Mouse (Mus musculus): Measurements from ENCODE around the gene Pex6. TPM values are rescaled to one million over a fixed set of nuclear protein-coding genes. Genes with fewer than 3 reads are reported as not detected.

The Pex6 gene
- polyA plus RNA-seq, 1 experiment from 2014 or later: 18.5 TPM

- TF ChIP-seq EP300 (IDR thresholded peaks at IDR 0.05): no peak
- TF ChIP-seq CTCF (IDR thresholded peaks at IDR 0.05): no peak
- DNase-seq (ENCODE audit: low spot score) (peak; percentile 75), ATAC-seq (peak; percentile 80)
- no peaks in the 10 kb centered on the region for H3K36me3 ChIP-seq (ENCODE audit: insufficient read depth, low read length)
- H3K27ac ChIP-seq (ENCODE audit: low read length): peak overlapping the region; percentile 86
- no peaks in the 10 kb centered on the region for H3K9me3 ChIP-seq (ENCODE audit: low read length)
- H3K4me1 ChIP-seq (ENCODE audit: insufficient read depth, low read depth, low read length): peaks cover 10% of the 10 kb centered on the region; the same call in 1 of the 2 replicates
- peak overlapping the region; percentile 82 for H3K4me2 ChIP-seq (replicated peaks; ENCODE audit: low read depth, low read length)
- no peaks in the 10 kb centered on the region for H3K27me3 ChIP-seq (replicated peaks; ENCODE audit: insufficient read depth, low read length)
- peak overlapping the region; percentile 72 for H3K9ac ChIP-seq (replicated peaks; ENCODE audit: low read depth)
- WGBS: 5% methylated on average over 27 of the region's 41 CpGs
- peak overlapping the region; percentile 84 for H3K4me3 ChIP-seq (ENCODE audit: low read depth, low read length)
Measured at GRCm38 (mm10) chr17:46703971-46704886, 7.0 kb upstream of the Pex6 start.

DNA sequence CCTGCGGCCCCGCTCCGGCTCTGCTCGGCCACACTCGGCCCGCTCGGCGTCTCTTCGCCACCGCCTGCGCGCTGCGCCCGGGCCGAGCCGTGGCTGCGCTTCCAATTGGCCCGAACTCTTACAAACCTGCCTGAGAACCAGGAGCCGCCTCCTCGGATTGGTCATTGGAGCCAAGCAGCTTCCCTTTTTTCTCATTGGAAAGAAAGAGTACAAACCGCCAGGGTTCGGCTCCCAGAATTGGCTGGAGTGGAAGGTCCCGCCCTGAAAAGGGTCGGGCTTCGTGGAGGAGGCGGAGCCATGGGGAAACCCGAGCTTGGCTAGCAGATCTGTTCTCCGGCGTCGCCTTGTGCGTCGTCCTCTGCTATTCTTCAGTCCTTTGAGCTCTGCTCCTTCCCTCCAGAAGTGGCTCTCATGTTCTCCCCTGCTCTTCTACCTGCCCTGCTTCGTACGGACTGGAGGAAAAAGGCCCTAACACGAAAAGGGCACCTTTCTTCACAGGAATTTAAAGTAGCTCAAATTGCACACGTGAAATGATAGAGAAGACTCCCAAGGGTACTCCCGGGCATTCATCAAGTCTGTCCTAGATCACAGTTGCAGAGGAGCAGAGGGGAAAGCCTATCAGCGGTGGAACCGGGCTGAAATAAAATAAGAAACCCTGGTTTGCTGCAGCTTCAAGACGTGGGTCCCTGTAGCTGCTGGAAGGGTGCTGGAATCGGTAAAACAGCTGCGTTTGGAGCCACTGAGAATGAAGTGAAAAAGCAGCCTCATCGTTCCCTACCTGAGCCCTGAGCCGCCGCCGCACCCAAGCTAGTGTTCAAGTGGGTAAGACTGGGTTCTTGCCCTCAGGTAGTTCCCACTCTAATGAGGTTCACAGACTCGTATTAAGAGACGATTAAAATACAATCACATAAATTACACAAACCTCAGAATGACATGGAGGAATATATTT, 6.1 kb upstream of the Pex6 start, which contains the start of gene Ppp2r5d:
TSS of gene Ppp2r5d (minus strand) at position 225 of the 949 bp plus-strand sequence.
- peak; percentile 99 for DNase-seq (ENCODE audit: low spot score)
- Histone ChIP-seq H3K27me3 (replicated peaks; ENCODE audit: insufficient read depth, low read length) (no peaks in the 10 kb centered on the region), H3K4me2 (replicated peaks; ENCODE audit: low read depth, low read length) (peak within 1 kb of the TSS; percentile 82), H3K9me3 (ENCODE audit: low read length) (no peaks in the 10 kb centered on the region), H3K9ac (replicated peaks; ENCODE audit: low read depth) (peak within 1 kb of the TSS; percentile 72), H3K27ac (ENCODE audit: low read length) (peak within 1 kb of the TSS; percentile 86), H3K4me1 (ENCODE audit: insufficient read depth, low read depth, low read length) (peaks cover 10% of the 10 kb centered on the region; the same call in 1 of the 2 replicates), H3K4me3 (ENCODE audit: low read depth, low read length) (peak within 1 kb of the TSS; percentile 84), H3K36me3 (ENCODE audit: insufficient read depth, low read length) (no peaks in the 10 kb centered on the region)
- TF ChIP-seq EP300 (IDR thresholded peaks at IDR 0.05) (no peak), CTCF (IDR thresholded peaks at IDR 0.05) (peak; percentile 11; the same call in 1 of the 2 replicates)
- ATAC-seq: peak; percentile 97
- WGBS: 1% methylated on average over 48 of the region's 48 CpGs

GRCm38 (mm10) chr17:46706375-46707089, 4.7 kb upstream of the Pex6 start:
- TF ChIP-seq CTCF (IDR thresholded peaks at IDR 0.05) (no peak), EP300 (IDR thresholded peaks at IDR 0.05) (no peak)
- Histone ChIP-seq H3K27ac (ENCODE audit: low read length) (no peak overlapping the region), H3K27me3 (replicated peaks; ENCODE audit: insufficient read depth, low read length) (no peaks in the 10 kb centered on the region), H3K4me1 (ENCODE audit: insufficient read depth, low read depth, low read length) (peaks cover 13% of the 10 kb centered on the region; the same call in 1 of the 2 replicates), H3K36me3 (ENCODE audit: insufficient read depth, low read length) (no peaks in the 10 kb centered on the region), H3K9me3 (ENCODE audit: low read length) (no peaks in the 10 kb centered on the region), H3K4me3 (ENCODE audit: low read depth, low read length) (no peak overlapping the region), H3K4me2 (replicated peaks; ENCODE audit: low read depth, low read length) (no peak overlapping the region), H3K9ac (replicated peaks; ENCODE audit: low read depth) (no peak overlapping the region)
- WGBS: 84% methylated on average over 14 of the region's 14 CpGs
- no peak for ATAC-seq
- DNase-seq (ENCODE audit: low spot score): peak; percentile 44

DNA sequence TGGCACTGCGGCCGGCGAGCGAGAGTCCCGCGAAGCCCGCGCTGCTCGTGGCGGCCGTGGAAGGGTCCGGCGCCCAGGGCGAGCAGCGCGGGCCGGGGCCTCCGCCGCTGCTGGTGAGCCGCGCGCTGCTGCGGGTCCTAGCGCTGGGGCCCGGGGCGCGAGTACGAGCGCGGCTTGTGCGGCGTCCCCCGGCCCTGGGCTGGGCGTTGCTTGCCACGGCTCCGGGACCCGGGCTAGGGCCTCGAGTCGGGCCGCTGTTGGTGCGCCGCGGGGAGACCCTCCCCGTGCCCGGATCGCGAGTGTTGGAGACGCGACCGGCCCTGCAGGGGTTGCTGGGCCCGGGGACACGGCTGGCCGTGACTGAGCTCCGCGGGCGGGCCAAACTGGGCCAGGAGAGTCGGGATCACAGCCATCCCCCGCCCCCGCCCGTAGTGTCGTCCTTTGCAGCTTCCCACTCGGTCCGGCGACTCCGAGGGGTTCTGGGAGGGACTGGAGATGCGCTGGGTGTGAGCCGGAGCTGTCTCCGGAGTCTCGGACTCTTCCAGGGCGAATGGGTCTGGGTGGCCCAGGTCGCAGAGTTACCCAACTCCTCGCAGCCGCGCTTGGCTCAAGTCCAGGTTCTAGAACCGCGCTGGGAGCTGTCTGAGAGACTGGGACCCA, 479 bp downstream of the Pex6 start:
- 1% methylated on average over 52 of the region's 76 CpGs for WGBS
- DNase-seq (ENCODE audit: low spot score): peak; percentile 55

DNA sequence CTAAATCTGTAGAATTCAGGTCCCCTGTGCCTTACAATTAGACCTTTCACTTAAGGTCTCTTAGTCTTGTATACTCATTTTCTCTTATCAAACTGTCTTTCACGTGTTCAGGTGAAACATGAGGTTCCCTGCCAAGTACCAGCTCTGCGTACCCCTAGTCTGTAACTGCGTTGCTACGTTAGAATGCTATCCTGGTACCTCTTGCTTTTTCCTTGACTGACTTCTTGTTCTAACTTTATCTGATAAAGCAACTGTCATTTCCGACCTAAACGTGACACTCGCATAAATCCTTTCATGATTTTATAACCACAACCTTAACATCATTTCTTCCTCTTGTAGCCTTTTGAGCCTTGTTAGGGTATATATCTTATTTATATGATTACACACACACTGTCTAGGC, 1.2 kb downstream of the Pex6 start:
- no peaks in the 10 kb centered on the region for H3K27me3 ChIP-seq (replicated peaks; ENCODE audit: insufficient read depth, low read length)
- WGBS: 40% methylated on average over 7 of the region's 7 CpGs
- TF ChIP-seq EP300 (IDR thresholded peaks at IDR 0.05) (no peak), CTCF (IDR thresholded peaks at IDR 0.05) (no peak)

More for the DNA sequence above, 479 bp downstream of the Pex6 start:
- Histone ChIP-seq H3K27ac (ENCODE audit: low read length) (peak overlapping the region; percentile 86), H3K9ac (replicated peaks; ENCODE audit: low read depth) (peak overlapping the region; percentile 86), H3K4me3 (ENCODE audit: low read depth, low read length) (peak overlapping the region; percentile 100), H3K4me1 (ENCODE audit: insufficient read depth, low read depth, low read length) (peaks cover 12% of the 10 kb centered on the region; the same call in 1 of the 2 replicates), H3K9me3 (ENCODE audit: low read length) (no peaks in the 10 kb centered on the region), H3K4me2 (replicated peaks; ENCODE audit: low read depth, low read length) (peak overlapping the region; percentile 98), H3K36me3 (ENCODE audit: insufficient read depth, low read length) (0 out of 2 replicates have a peak, but pooled peaks cover 4% of the 10 kb centered on the region), H3K27me3 (replicated peaks; ENCODE audit: insufficient read depth, low read length) (no peaks in the 10 kb centered on the region)
- TF ChIP-seq EP300 (IDR thresholded peaks at IDR 0.05) (no peak), CTCF (IDR thresholded peaks at IDR 0.05) (no peak)
- ATAC-seq: peak; percentile 49

More for the DNA sequence above, 1.2 kb downstream of the Pex6 start:
- no peak overlapping the region for H3K27ac ChIP-seq (ENCODE audit: low read length)
- no peak for DNase-seq (ENCODE audit: low spot score)
- H3K4me1 ChIP-seq (ENCODE audit: insufficient read depth, low read depth, low read length): peaks cover 12% of the 10 kb centered on the region; the same call in 1 of the 2 replicates
- peak overlapping the region; percentile 98 for H3K4me2 ChIP-seq (replicated peaks; ENCODE audit: low read depth, low read length)
- no peaks in the 10 kb centered on the region for H3K9me3 ChIP-seq (ENCODE audit: low read length)
- H3K4me3 ChIP-seq (ENCODE audit: low read depth, low read length): peak overlapping the region; percentile 100
- no peak for ATAC-seq
- H3K9ac ChIP-seq (replicated peaks; ENCODE audit: low read depth): peak overlapping the region; percentile 86
- 0 out of 2 replicates have a peak, but pooled peaks cover 4% of the 10 kb centered on the region for H3K36me3 ChIP-seq (ENCODE audit: insufficient read depth, low read length)

Measured in lung, postnatal 0 days (tissue).